Mouse (Mus musculus): ENCODE data around the gene Map3k11. TPM values are rescaled to one million over a fixed set of nuclear protein-coding genes. Genes with fewer than 3 reads are reported as not detected.

The Map3k11 gene
- polyA plus RNA-seq, 1 experiment from 2014 or later = 36.6 TPM

- no peaks in the 10 kb centered on the region for H3K27me3 ChIP-seq (ENCODE audit: insufficient read depth, low read length)
- peak overlapping the region; percentile 91 for H3K9ac ChIP-seq
- no peak for ATAC-seq (ENCODE audit: insufficient read depth)
- H3K36me3 ChIP-seq (ENCODE audit: insufficient read depth) = peaks cover 29% of the 10 kb centered on the region; the same call in 1 of the 2 replicates
- peak overlapping the region; percentile 92 for H3K4me2 ChIP-seq
- H3K4me1 ChIP-seq (ENCODE audit: insufficient read depth) = peaks cover 37% of the 10 kb centered on the region
- 72% methylated on average over 15 of the region's 15 CpGs for WGBS
- TF ChIP-seq CTCF (IDR thresholded peaks at IDR 0.05; ENCODE audit: low read depth) = no peak
- H3K27ac ChIP-seq (ENCODE audit: low read depth) = peak overlapping the region; percentile 48
- no peak for DNase-seq
- H3K4me3 ChIP-seq (ENCODE audit: low read depth, low read length) = peak overlapping the region; percentile 83
- no peaks in the 10 kb centered on the region for H3K9me3 ChIP-seq (ENCODE audit: low read depth, low read length)
These were observed 38.5 kb downstream of the Map3k11 start for GRCm38 (mm10) chr19:5726961-5727578.

- peak overlapping the region; percentile 91 for H3K9ac ChIP-seq
- peak overlapping the region; percentile 48 for H3K27ac ChIP-seq (ENCODE audit: low read depth)
- H3K9me3 ChIP-seq (ENCODE audit: low read depth, low read length) = no peaks in the 10 kb centered on the region
- peaks cover 25% of the 10 kb centered on the region; the same call in 1 of the 2 replicates for H3K36me3 ChIP-seq (ENCODE audit: insufficient read depth)
- peak; percentile 99 for TF ChIP-seq CTCF (IDR thresholded peaks at IDR 0.05; ENCODE audit: low read depth)
- H3K4me1 ChIP-seq (ENCODE audit: insufficient read depth) = peaks cover 38% of the 10 kb centered on the region
- H3K4me3 ChIP-seq (ENCODE audit: low read depth, low read length) = peak overlapping the region; percentile 83
- peak overlapping the region; percentile 92 for H3K4me2 ChIP-seq
- 0 out of 2 replicates have a peak, but pooled peaks have one; percentile 12 for ATAC-seq (ENCODE audit: insufficient read depth)
- no peaks in the 10 kb centered on the region for H3K27me3 ChIP-seq (ENCODE audit: insufficient read depth, low read length)
- peak; percentile 96 for DNase-seq
- 2% methylated on average over 14 of the region's 14 CpGs for WGBS
These were observed 39.2 kb downstream of the Map3k11 start for GRCm38 (mm10) chr19:5727701-5728100.

GRCm38 (mm10) chr19:5728631-5729443 lies 40.3 kb downstream of the Map3k11 start:
- H3K4me2 ChIP-seq = peak overlapping the region; percentile 92
- peaks cover 38% of the 10 kb centered on the region for H3K4me1 ChIP-seq (ENCODE audit: insufficient read depth)
- peak overlapping the region; percentile 83 for H3K4me3 ChIP-seq (ENCODE audit: low read depth, low read length)
- H3K27me3 ChIP-seq (ENCODE audit: insufficient read depth, low read length) = no peaks in the 10 kb centered on the region
- peak overlapping the region; percentile 91 for H3K9ac ChIP-seq
- peak overlapping the region; percentile 81 for H3K27ac ChIP-seq (ENCODE audit: low read depth)
- peak; percentile 22 for ATAC-seq (ENCODE audit: insufficient read depth)
- H3K9me3 ChIP-seq (ENCODE audit: low read depth, low read length) = no peaks in the 10 kb centered on the region
- DNase-seq = peak; percentile 78
- WGBS = 6% methylated on average over 37 of the region's 37 CpGs
- peaks cover 21% of the 10 kb centered on the region; the same call in 1 of the 2 replicates for H3K36me3 ChIP-seq (ENCODE audit: insufficient read depth)
- no peak for TF ChIP-seq CTCF (IDR thresholded peaks at IDR 0.05; ENCODE audit: low read depth)

- Histone ChIP-seq H3K4me1 (ENCODE audit: insufficient read depth) (peaks cover 38% of the 10 kb centered on the region), H3K27ac (ENCODE audit: low read depth) (peak within 1 kb of the TSS; percentile 81), H3K4me3 (ENCODE audit: low read depth, low read length) (peak within 1 kb of the TSS; percentile 83), H3K27me3 (ENCODE audit: insufficient read depth, low read length) (no peaks in the 10 kb centered on the region), H3K4me2 (peak within 1 kb of the TSS; percentile 92), H3K9ac (peak within 1 kb of the TSS; percentile 91), H3K9me3 (ENCODE audit: low read depth, low read length) (no peaks in the 10 kb centered on the region), H3K36me3 (ENCODE audit: insufficient read depth) (peaks cover 15% of the 10 kb centered on the region; the same call in 1 of the 2 replicates)
- TF ChIP-seq CTCF (IDR thresholded peaks at IDR 0.05; ENCODE audit: low read depth) = no peak
- DNase-seq (peak; percentile 95), ATAC-seq (ENCODE audit: insufficient read depth) (peak; percentile 68)
- under 1% methylated on average over 37 of the region's 37 CpGs for WGBS
These were observed 40.9 kb downstream of the Map3k11 start, which contains the start of gene Fam89b for GRCm38 (mm10) chr19:5729444-5729815. Gene Fam89b (minus strand): TSS chr19:5729653.

- peaks cover 10% of the 10 kb centered on the region; the same call in 1 of the 2 replicates for H3K36me3 ChIP-seq (ENCODE audit: insufficient read depth)
- H3K9me3 ChIP-seq (ENCODE audit: low read depth, low read length) = no peaks in the 10 kb centered on the region
- H3K27me3 ChIP-seq (ENCODE audit: insufficient read depth, low read length) = no peaks in the 10 kb centered on the region
- no peak for TF ChIP-seq CTCF (IDR thresholded peaks at IDR 0.05; ENCODE audit: low read depth)
- no peak overlapping the region for H3K27ac ChIP-seq (ENCODE audit: low read depth)
- peak overlapping the region; percentile 92 for H3K4me2 ChIP-seq
- H3K9ac ChIP-seq = peak overlapping the region; percentile 71
- ATAC-seq (ENCODE audit: insufficient read depth) (no peak), DNase-seq (no peak)
- WGBS = 74% methylated on average over 29 of the region's 29 CpGs
- H3K4me1 ChIP-seq (ENCODE audit: insufficient read depth) = peaks cover 33% of the 10 kb centered on the region
- peak overlapping the region; percentile 62 for H3K4me3 ChIP-seq (ENCODE audit: low read depth, low read length)
These were observed 42.0 kb downstream of the Map3k11 start for GRCm38 (mm10) chr19:5730314-5731186.

- ATAC-seq (ENCODE audit: insufficient read depth) = peak; percentile 87
- Histone ChIP-seq H3K9me3 (ENCODE audit: low read depth, low read length) (no peaks in the 10 kb centered on the region), H3K27me3 (ENCODE audit: insufficient read depth, low read length) (no peaks in the 10 kb centered on the region), H3K36me3 (ENCODE audit: insufficient read depth) (peaks cover 8% of the 10 kb centered on the region; the same call in 1 of the 2 replicates), H3K4me3 (ENCODE audit: low read depth, low read length) (peak overlapping the region; percentile 62), H3K9ac (peak overlapping the region; percentile 71), H3K4me2 (peak overlapping the region; percentile 92), H3K27ac (ENCODE audit: low read depth) (peak overlapping the region; percentile 68; the same call in 1 of the 2 replicates), H3K4me1 (ENCODE audit: insufficient read depth) (peaks cover 30% of the 10 kb centered on the region)
- WGBS = under 1% methylated on average over 47 of the region's 47 CpGs
- TF ChIP-seq CTCF (IDR thresholded peaks at IDR 0.05; ENCODE audit: low read depth) = no peak
- DNase-seq = peak; percentile 99
These were observed 42.9 kb downstream of the Map3k11 start for GRCm38 (mm10) chr19:5731264-5731978.
